Mouse (Mus musculus): Measurements from ENCODE around the gene Sfmbt1.
A peak's percentile ranks its signal among the peaks of the same experiment; 100 is the strongest.
"Not testable (repeated sequence)": the region's sequence is repeated elsewhere in the genome, so short reads cannot be mapped to it uniquely, and the experiment has no call there.

Sfmbt1 gene

DNA sequence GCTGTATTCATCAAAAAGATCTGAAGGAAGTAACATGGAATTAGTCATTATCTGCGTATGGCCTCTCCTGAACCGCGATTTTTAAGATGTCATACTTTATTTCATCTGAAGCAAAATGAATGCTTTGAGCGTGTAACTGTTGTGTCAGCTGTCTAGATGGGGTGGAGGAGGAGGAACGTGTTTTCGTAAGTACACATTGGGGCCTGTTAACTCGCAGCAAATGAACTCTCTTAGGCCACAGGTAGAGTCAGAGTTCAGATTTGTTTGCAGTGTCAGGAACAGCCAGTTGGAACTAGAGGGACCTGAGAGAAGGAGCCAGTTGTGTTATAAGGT lies 2.3 kb downstream of the Sfmbt1 start:
- no peak for DNase-seq

GRCm38 (mm10) chr14:30718696-30719095 lies 4.0 kb downstream of the Sfmbt1 start:
- not testable (repeated sequence) for DNase-seq

DNA sequence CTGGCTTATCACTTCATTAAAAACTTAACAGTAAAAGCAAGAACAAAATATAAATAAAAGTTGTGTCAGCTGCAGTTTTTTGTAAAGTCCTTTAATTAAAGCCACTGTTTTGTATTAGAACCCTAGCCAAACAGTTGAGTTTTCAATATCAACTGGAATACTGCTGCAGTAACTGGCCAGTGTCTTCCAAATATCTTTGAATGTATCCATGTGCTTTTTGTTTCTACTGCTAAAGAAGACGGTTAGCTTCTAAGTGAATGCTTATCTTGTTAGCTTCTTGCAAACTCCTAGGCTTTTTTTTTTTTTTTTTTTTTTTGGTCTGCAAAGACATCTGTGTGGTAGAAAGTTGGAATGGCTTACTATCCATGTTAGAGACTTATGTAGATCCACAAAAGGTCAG lies 4.9 kb downstream of the Sfmbt1 start:
- no peak for DNase-seq

GRCm38 (mm10) chr14:30721850-30722249 lies 7.2 kb downstream of the Sfmbt1 start:
- DNase-seq: no peak

DNA sequence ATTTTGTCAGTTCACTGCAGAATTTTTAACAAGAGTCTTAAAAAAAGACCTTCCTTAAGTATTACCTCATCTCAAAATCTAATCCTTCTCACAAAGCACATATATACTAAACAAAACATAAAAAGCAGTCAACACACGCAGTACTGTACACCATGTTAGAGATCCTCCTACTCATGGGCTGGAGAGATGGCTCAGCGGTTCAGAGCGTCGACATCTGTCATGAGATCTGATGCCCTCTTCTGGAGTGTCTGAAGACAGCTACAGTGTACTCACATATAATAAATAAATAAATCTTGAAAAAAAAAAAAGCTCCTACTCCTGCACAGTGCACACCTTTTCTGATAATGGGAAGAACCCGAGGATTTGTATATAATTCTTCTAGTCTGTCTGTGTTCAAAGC lies 7.8 kb downstream of the Sfmbt1 start:
- DNase-seq: no peak

GRCm38 (mm10) chr14:30731896-30732295 lies 17.2 kb downstream of the Sfmbt1 start:
- DNase-seq: no peak

- no peak for DNase-seq
Observed at GRCm38 (mm10) chr14:30734665-30735064, 20.0 kb downstream of the Sfmbt1 start.

DNA sequence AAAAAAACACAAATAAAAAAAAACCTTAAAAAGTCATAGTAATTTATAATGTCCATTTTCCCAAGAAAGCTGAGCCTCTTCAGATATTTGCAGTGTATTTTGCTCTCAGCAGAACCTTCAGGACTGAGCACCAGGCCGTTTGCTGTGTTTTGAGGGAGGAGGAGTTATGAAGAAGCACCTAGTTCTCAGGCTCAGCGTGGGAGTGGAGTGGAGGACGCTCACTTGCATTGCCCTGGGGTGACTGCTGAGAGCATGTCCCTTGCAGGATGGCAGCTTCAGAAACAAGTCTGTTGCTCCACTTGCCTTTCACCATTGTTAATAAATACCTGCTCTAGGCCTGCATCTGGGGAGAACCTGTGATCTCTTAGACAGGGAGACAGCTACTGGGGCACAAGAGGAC lies 21.2 kb downstream of the Sfmbt1 start:
- DNase-seq: no peak

GRCm38 (mm10) chr14:30736413-30736812 lies 21.8 kb downstream of the Sfmbt1 start:
- DNase-seq: no peak

- DNase-seq: no peak
Observed at GRCm38 (mm10) chr14:30743891-30744290, 29.2 kb downstream of the Sfmbt1 start.

DNA sequence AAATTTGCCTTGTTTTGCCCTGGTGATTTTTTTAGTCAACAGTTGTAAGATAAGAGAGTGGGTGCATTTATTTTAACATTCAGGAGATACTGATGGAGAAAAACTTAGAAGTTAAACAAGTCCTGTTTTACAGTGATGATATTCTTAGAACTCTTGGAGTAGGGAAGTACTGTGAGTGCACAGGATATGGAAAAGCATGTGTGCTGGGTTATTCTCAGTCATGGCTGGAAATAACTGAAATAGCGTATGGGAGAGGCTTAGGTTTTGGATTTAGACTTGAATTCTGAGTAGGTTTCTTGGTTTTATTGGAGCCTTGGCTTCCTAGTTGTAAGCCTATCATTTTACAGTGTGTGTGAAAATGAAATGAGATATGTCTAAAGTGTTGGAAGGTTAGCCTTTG lies 31.5 kb downstream of the Sfmbt1 start:
- no peak for DNase-seq

DNA sequence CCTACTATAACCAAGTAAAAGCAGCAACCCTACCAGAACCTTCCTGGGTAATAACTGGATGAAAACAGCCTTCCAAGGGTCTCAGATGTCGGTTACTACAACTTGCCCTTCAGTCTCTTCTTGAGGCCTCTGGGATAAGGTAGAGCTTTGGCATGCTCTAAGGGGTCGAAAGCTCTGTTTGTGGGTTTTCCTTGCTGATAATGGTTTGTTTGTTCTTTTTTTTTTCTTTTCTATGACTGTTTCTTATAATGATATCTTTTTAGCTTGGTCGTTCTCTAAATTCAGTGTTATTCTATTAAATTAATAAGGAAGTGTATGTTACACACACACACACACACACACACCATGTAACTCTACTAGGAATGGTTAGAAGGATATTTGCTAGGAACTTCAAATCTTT lies 42.6 kb downstream of the Sfmbt1 start:
- DNase-seq: no peak

DNA sequence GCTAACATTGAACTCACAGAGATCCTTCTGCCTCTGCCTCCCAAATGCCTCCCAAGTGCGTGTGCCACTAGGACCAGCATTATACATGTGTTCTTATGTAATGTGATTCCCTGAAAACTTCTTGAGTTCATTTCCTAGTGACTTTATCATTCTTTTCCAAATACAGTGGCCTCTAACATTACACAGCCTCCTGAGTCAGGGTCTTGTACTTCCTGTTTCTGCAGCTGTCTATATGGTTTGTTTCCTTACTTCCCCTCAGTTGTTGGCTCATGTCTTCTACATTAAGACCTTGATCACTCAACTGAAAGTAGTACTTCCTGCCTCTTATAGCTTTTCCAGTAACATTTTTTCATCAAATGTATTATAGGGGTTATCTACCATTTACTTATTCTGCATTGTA lies 46.6 kb downstream of the Sfmbt1 start:
- DNase-seq: no peak

DNA sequence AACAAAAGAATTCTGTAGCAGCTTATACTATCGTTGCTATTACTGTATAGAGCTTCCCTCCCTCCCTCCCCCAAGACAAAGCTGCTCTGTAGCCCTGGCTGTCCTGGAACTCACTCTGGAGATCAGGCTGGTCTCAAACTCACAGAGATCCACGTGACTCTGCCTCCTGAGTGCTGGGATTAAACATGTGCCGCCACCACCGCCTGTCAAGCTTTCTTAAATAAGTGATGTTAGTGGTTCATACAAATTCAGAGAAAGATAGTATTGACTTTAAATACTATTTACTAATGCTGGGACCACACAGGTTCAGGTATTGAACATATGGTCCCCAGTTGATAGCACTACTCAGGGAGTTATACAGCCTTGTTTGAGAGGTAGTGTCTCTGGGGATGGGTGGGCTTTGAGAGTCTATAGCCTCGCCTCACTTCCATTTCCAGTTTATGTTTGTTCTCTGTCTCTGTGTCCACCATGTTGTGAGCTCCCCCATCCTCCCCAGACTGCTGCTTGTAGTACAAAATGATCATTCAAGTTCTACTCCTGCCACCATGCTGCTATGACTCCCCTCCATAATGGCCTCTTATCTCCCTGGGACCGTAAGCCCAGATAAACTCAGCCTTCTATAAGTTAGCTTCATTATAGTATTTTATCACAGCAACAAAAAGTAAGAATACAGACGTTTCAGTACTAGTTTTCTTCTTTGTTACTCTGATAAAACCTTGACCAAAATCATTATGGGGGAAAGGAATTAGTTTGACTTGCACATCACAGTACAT lies 47.7 kb downstream of the Sfmbt1 start:
- no peak for DNase-seq

GRCm38 (mm10) chr14:30762904-30763568 lies 48.4 kb downstream of the Sfmbt1 start:
- DNase-seq: no peak

DNA sequence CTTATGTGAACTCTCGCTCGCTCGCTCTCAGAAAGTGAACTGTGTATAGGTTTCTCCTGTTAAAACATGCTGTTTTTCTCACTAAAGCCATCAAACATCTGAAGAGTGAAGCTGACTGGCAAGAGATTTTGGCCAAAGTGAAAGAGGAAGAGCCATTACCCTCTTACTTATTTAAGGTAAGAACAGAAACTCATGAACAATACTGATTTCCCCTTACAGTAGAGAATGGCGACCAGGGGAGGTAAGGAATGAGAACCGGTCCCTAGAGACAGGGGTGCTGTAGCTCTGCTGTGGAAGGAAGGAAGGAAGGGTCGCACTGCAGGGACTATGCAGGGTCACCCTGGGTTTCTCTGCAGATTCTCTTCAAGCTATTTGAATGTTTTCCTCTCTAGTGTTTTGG lies 70.0 kb downstream of the Sfmbt1 start:
- DNase-seq: no peak

GRCm38 (mm10) chr14:30789471-30789870 lies 74.8 kb downstream of the Sfmbt1 start:
- no peak for DNase-seq

- no peak for DNase-seq
Observed at GRCm38 (mm10) chr14:30792871-30793270, 78.2 kb downstream of the Sfmbt1 start.

DNA sequence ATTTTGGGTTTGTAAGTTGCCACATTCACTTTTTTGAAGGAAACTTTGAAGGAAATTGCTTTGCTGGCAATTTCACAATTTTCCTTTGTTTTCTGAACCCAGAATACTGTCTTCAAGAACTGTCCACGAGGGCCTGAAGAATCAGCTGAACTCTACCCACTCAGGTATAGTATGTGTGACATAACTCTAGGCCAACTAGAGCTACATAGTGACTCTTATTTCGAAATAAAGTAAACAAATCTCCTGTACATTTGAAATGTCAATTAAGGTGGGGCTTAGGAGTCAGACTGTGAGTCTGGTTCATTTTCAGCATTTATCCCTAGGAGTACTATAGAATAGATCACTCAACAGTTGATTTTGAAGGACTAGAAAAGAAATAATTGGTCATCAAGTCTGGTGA lies 87.1 kb downstream of the Sfmbt1 start:
- DNase-seq: no peak

GRCm38 (mm10) chr14:30821136-30821535 lies 106.5 kb downstream of the Sfmbt1 start:
- DNase-seq: peak; percentile 22 to 27

DNA sequence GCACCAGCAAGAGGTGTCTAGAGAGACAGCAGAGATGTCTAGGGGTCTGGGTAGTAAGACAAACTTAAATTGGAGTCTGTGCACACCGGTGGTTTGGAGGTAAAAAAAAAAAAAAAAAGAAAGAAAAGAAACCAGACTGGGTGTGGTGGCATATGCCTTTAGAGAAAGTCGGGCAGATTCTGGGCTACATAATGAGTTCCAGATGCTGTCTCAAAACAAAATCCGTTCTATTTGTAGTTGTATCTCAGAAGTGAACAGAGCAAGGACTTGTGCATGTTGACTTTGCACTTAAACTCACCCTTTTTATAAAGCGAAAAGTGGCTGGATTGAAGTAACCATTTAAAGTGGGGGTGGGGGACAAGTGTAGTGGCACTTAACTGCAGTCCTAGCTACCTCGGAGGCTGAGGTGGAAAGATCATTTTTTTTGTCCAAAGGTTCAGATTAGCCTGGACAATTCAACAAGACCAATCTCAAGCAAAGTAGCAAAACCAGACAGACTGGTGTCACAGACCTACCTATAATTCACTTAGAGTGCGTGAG lies 109.9 kb downstream of the Sfmbt1 start:
- DNase-seq: no peak

DNA sequence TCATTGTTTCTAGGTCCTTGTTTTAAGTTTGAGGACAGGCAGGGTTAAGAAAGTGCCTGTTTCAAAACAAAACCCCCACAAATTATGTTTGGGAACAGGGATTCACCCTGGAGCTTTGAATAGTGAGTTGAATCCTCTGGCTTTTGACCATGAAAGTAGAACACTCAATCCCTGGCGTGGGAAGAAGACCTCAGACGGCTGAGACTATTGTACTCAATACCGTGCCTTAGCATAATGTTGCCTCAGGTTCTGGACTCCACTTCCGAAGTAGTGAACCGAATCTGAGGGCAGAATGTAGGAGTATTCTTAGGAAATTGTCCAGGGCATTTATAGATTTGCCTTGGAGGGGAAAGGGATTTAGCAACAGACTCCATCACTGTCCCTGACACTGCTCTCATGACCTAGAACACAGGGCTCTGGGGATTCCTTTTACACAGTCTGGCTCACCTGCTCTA lies 110.4 kb downstream of the Sfmbt1 start:
- DNase-seq: no peak

GRCm38 (mm10) chr14:30825476-30826131 lies 111.0 kb downstream of the Sfmbt1 start, which contains the start of gene Tmem110:
Gene Tmem110, plus strand, starts transcription at chr14:30825590.
- peak; percentile 96 for DNase-seq
